In genomic region chr7:80028418-80028720, GRCm38 (mm10) we compare ENCODE assay signal across 8 mouse cellular contexts. TPM values are rescaled to one million over a fixed set of nuclear protein-coding genes. Genes with fewer than 3 reads are reported as not detected.
DNase-seq lines count a peak whose midpoint lies in the region; TF ChIP-seq lines count a peak whose summit lies in the region.

No protein-coding gene starts in this region.

- peak; percentile 68 for DNase-seq in gastrocnemius, adult 2 months
- DNase-seq in gastrocnemius, postnatal 4 days (ENCODE audit: low spot score in 2 of 2): no peak
- DNase-seq in heart, adult 2 months: peak; percentile 66 to 77
- DNase-seq in kidney, adult 8-10 months: peak; percentile 66 to 70
- DNase-seq in lung, postnatal 10 days: peak; percentile 49
- DNase-seq in urinary bladder, postnatal 4 days (ENCODE audit: low spot score in 2 of 2): no peak
- no peak for DNase-seq in layer of hippocampus, adult 9-10 months (ENCODE audit: low spot score)

- H3K27ac ChIP-seq in gastrocnemius, adult 2 months: peak overlapping the region; percentile 98
- peak overlapping the region; percentile 96 for H3K27ac ChIP-seq in bone marrow macrophage, adult 2 months (ENCODE audit: insufficient read depth, low read depth, low read length)
- H3K27ac ChIP-seq in heart, adult 2 months: peak overlapping the region; percentile 88

- intact Hi-C loops in gastrocnemius, adult 2 months (cut with DNase I): loop anchor here (5.0 to 10.0 kb wide), 3 partner anchors 34 to 1316 kb away; partner anchors contain the start of genes Arpin and Rps17
- intact Hi-C loops in heart, adult 2 months (cut with DNase I): loop anchor here (5.0 to 10.0 kb wide), 2 partner anchors 34 to 186 kb away; no protein-coding TSS in a partner anchor

- peak overlapping the region; percentile 90 for H3K9ac ChIP-seq in heart, adult 2 months (ENCODE audit: low read depth, low read length)

- no peak for TF ChIP-seq CTCF in gastrocnemius, adult 2 months (IDR thresholded peaks at IDR 0.05)
- no peak for TF ChIP-seq CTCF in bone marrow macrophage, adult 2 months (IDR thresholded peaks at IDR 0.05; ENCODE audit: low read depth, low read length)
- TF ChIP-seq CTCF in heart, adult 2 months (IDR thresholded peaks at IDR 0.05): no peak

- H3K27me3 ChIP-seq in heart, adult 2 months (ENCODE audit: control insufficient read depth, insufficient read depth, low read length): no peaks in the 10 kb centered on the region

- H3K4me1 ChIP-seq in bone marrow macrophage, adult 2 months (ENCODE audit: control insufficient read depth, insufficient read depth, low read length): peaks cover 38% of the 10 kb centered on the region
- H3K4me1 ChIP-seq in heart, adult 2 months (ENCODE audit: control insufficient read depth, insufficient read depth, low read length): peaks cover 19% of the 10 kb centered on the region

- peak overlapping the region; percentile 90 for H3K4me3 ChIP-seq in gastrocnemius, adult 2 months
- H3K4me3 ChIP-seq in bone marrow macrophage, adult 2 months (ENCODE audit: insufficient read depth, low read length): peak overlapping the region; percentile 67
- H3K4me3 ChIP-seq in heart, adult 2 months: peak overlapping the region; percentile 79

- 1% methylated on average over 3 of the region's 3 CpGs for WGBS in heart, adult 2 months

- peaks cover 8% of the 10 kb centered on the region; the same call in 1 of the 2 replicates for H3K36me3 ChIP-seq in heart, adult 2 months (ENCODE audit: control insufficient read depth, insufficient read depth, low read length)

- no peak for TF ChIP-seq POLR2A in bone marrow macrophage, adult 2 months (IDR thresholded peaks at IDR 0.05; ENCODE audit: borderline replicate concordance, low read depth, low read length)
- TF ChIP-seq POLR2A in heart, adult 2 months (IDR thresholded peaks at IDR 0.05; ENCODE audit: insufficient read depth, low read depth, low read length): peak; percentile 51

- TF ChIP-seq EP300 in heart, adult 2 months (IDR thresholded peaks at IDR 0.05; ENCODE audit: insufficient read depth, low read depth, low read length): peak; percentile 50

- peaks cover 4% of the 10 kb centered on the region for H3K79me2 ChIP-seq in heart, adult 2 months (replicated peaks; ENCODE audit: control insufficient read depth, insufficient read depth, low read length)

RNA-seq across cellular contexts. Expression of gene Zfp710, which starts 3.8 kb away (rescaled TPM):
- 10 to 100 TPM; 21.5 to 37.5 TPM for total RNA-seq in gastrocnemius, adult 2 months (2021)
- total RNA-seq in gastrocnemius, postnatal 4 days (2021): 10 to 100 TPM; 17.5 to 18.1 TPM
- 125 and 138 TPM in 2 replicates for polyA plus RNA-seq in bone marrow macrophage, adult 2 months (2012; ENCODE audit: insufficient read depth, insufficient read length, missing spikeins)
- 10 to 100 TPM; 26.9 to 32.2 TPM for total RNA-seq in heart, adult 2 months (2021)
- 33.4 and 35.5 TPM in 2 replicates for polyA plus RNA-seq in heart, adult 2 months (2012; rRNA removed)

Comparison
In these comparisons a context has a peak if more than half of its experiments do, and no peak if none do; other contexts are left out.
1. DNase-seq: peak in gastrocnemius, adult 2 months (single experiment), heart, adult 2 months (2 of 2), kidney, adult 8-10 months (2 of 2) and lung, postnatal 10 days (single experiment); none in gastrocnemius, postnatal 4 days (0 of 2), urinary bladder, postnatal 4 days (0 of 2) and layer of hippocampus, adult 9-10 months (single experiment).
2. Peak in every context shown above with its lines, with median percentiles within 50 percentile points of each other: H3K27ac ChIP-seq and H3K4me3 ChIP-seq.